Mouse (Mus musculus) embryonic facial prominence, embryonic 12.5 days (tissue): Measurements from ENCODE around the gene Nupr1l. TPM values are rescaled to one million over a fixed set of nuclear protein-coding genes. Genes with fewer than 3 reads are reported as not detected.
"Not testable (repeated sequence)": the region's sequence is repeated elsewhere in the genome, so short reads cannot be mapped to it uniquely, and the experiment has no call there.

Experiments used
- ATAC-seq: fragments of 200-750 bp; cut with Nextera tagmentation; 2 replicates; pipeline ENCODE4 v1.8.0; 2017; ENCODE audit not compliant: insufficient number of reproducible peaks, insufficient read depth, low FRiP score, low TSS enrichment
- H3K27ac ChIP-seq: fragments of 300-500 bp; sonication (generic); 2 replicates; pipeline ENCODE4 v1.5.1; 2016; ENCODE audit warnings: mild to moderate bottlenecking
- H3K27me3 ChIP-seq: fragments of 300-500 bp; sonication (generic); 2 replicates; pipeline ENCODE4 v1.6.1; 2016; ENCODE audit warnings: mild to moderate bottlenecking, moderate library complexity
- H3K36me3 ChIP-seq: fragments of 300-500 bp; sonication (generic); 2 replicates; pipeline ENCODE4 v1.6.1; 2016; ENCODE audit warnings: mild to moderate bottlenecking
- H3K4me1 ChIP-seq: fragments of 300-500 bp; sonication (generic); 2 replicates; pipeline ENCODE4 v1.6.1; 2016
- H3K4me2 ChIP-seq: fragments of 300-500 bp; sonication (generic); replicated peaks from 2 replicates; pipeline ENCODE4 v1.6.1; 2016; ENCODE audit warnings: mild to moderate bottlenecking, moderate library complexity
- H3K4me3 ChIP-seq: fragments of 300-500 bp; sonication (generic); 2 replicates; pipeline ENCODE4 v1.5.1; 2016; ENCODE audit warnings: mild to moderate bottlenecking
- H3K9ac ChIP-seq: fragments of 300-500 bp; sonication (generic); 2 replicates; pipeline ENCODE4 v1.6.1; 2016; ENCODE audit warnings: mild to moderate bottlenecking, moderate library complexity
- H3K9me3 ChIP-seq: fragments of 300-500 bp; sonication (generic); 2 replicates; pipeline ENCODE4 v1.6.1; 2016; ENCODE audit warnings: mild to moderate bottlenecking, moderate library complexity
- WGBS: fragments of 180-500 bp; shearing (Covaris S2); methylation state at CpG from one replicate; pipeline ENCODE4 v1.1.7; 2016; 5-methylcytosine and 5-hydroxymethylcytosine counted together
- polyA plus RNA-seq: library from polyadenylated mRNA; unstranded; fragments of >200 nt; fragmentation: Nextera tagmentation; extraction: Ambion mirVana; gene quantifications from 2 replicates; pipeline ENCODE4 v1.2.1, GENCODE M21; 2016

Gene Nupr1l
- polyA plus RNA-seq, 1 experiment from 2014 or later, result 4.5 TPM

- no peak overlapping the region for H3K27ac ChIP-seq
- peak overlapping the region; percentile 89 for H3K4me2 ChIP-seq
Observed at GRCm38 (mm10) chr5:129886271-129886670, 22.1 kb upstream of the Nupr1l start.

GRCm38 (mm10) chr5:129886911-129887636 lies 21.3 kb upstream of the Nupr1l start, which contains the start of gene Chchd2:
Gene Chchd2 (minus strand): TSS chr5:129887470.
- Histone ChIP-seq H3K27ac (peak within 1 kb of the TSS; percentile 92), H3K9me3 (no peaks in the 10 kb centered on the region), H3K4me1 (peaks cover 11% of the 10 kb centered on the region), H3K9ac (peak within 1 kb of the TSS; percentile 95), H3K4me2 (peak within 1 kb of the TSS; percentile 89), H3K4me3 (peak within 1 kb of the TSS; percentile 90), H3K27me3 (no peaks in the 10 kb centered on the region), H3K36me3 (peaks cover 19% of the 10 kb centered on the region)
- ATAC-seq, result peak; percentile 97
- under 1% methylated on average over 46 of the region's 46 CpGs for WGBS

More at GRCm38 (mm10) chr5:129886271-129886670, 22.1 kb upstream of the Nupr1l start:
- peak overlapping the region; percentile 90 for H3K4me3 ChIP-seq
- peaks cover 27% of the 10 kb centered on the region for H3K36me3 ChIP-seq
- ATAC-seq, result no peak
- peaks cover 11% of the 10 kb centered on the region for H3K4me1 ChIP-seq
- 44% methylated on average over 10 of the region's 10 CpGs for WGBS
- H3K27me3 ChIP-seq, result no peaks in the 10 kb centered on the region
- peak overlapping the region; percentile 95 for H3K9ac ChIP-seq
- H3K9me3 ChIP-seq, result no peaks in the 10 kb centered on the region

- peaks cover 13% of the 10 kb centered on the region for H3K4me1 ChIP-seq
- not testable (repeated sequence) for H3K27ac ChIP-seq, ATAC-seq, H3K4me2 ChIP-seq, H3K4me3 ChIP-seq, H3K9me3 ChIP-seq, H3K36me3 ChIP-seq, H3K9ac ChIP-seq, H3K27me3 ChIP-seq
- 81% methylated on average over 7 of the region's 7 CpGs for WGBS
Observed at GRCm38 (mm10) chr5:129890390-129890789, 17.9 kb upstream of the Nupr1l start.

- Histone ChIP-seq H3K27ac (no peak within 1 kb of the TSS), H3K27me3 (no peaks in the 10 kb centered on the region), H3K9me3 (no peaks in the 10 kb centered on the region), H3K4me2 (peak within 1 kb of the TSS; percentile 77), H3K9ac (peak within 1 kb of the TSS; percentile 66), H3K4me3 (peak within 1 kb of the TSS; percentile 74), H3K36me3 (no peaks in the 10 kb centered on the region), H3K4me1 (peaks cover 10% of the 10 kb centered on the region; the same call in 1 of the 2 replicates)
- ATAC-seq, result peak; percentile 96
- WGBS, result 2% methylated on average over 44 of the region's 44 CpGs
Observed at GRCm38 (mm10) chr5:129895198-129896088, 12.9 kb upstream of the Nupr1l start, which contains the start of gene Zbed5. Gene Zbed5 (plus strand): TSS chr5:129895723.

- ATAC-seq, result no peak
- Histone ChIP-seq H3K36me3 (peaks cover 10% of the 10 kb centered on the region), H3K9ac (no peak within 1 kb of the TSS), H3K4me3 (no peak within 1 kb of the TSS), H3K4me1 (peaks cover 10% of the 10 kb centered on the region; the same call in 1 of the 2 replicates), H3K27me3 (no peaks in the 10 kb centered on the region), H3K9me3 (no peaks in the 10 kb centered on the region), H3K4me2 (no peak within 1 kb of the TSS), H3K27ac (no peak within 1 kb of the TSS)
- 95% methylated on average over 1 of the region's 1 CpGs for WGBS
Observed at GRCm38 (mm10) chr5:129898449-129898848, 9.9 kb upstream of the Nupr1l start, which contains the start of gene Phkg1. Gene Phkg1 (minus strand): TSS chr5:129898549.

- 29% methylated on average over 4 of the region's 4 CpGs for WGBS
- ATAC-seq, result no peak
- H3K4me2 ChIP-seq, result peak overlapping the region; percentile 89
Observed at GRCm38 (mm10) chr5:129907775-129908174, 565 bp upstream of the Nupr1l start.

GRCm38 (mm10) chr5:129909147-129909546 lies 807 bp downstream of the Nupr1l start:
- Histone ChIP-seq H3K9me3 (no peaks in the 10 kb centered on the region), H3K4me3 (peak overlapping the region; percentile 75), H3K4me2 (peak overlapping the region; percentile 89), H3K4me1 (0 out of 2 replicates have a peak, but pooled peaks cover 7% of the 10 kb centered on the region), H3K27me3 (no peaks in the 10 kb centered on the region), H3K9ac (no peak overlapping the region; the same call in 1 of the 2 replicates), H3K36me3 (no peaks in the 10 kb centered on the region), H3K27ac (no peak overlapping the region)
- WGBS, result 69% methylated on average over 9 of the region's 9 CpGs
- ATAC-seq, result no peak

More at GRCm38 (mm10) chr5:129907775-129908174, 565 bp upstream of the Nupr1l start:
- peak overlapping the region; percentile 80 for H3K27ac ChIP-seq
- 0 out of 2 replicates have a peak, but pooled peaks cover 7% of the 10 kb centered on the region for H3K4me1 ChIP-seq
- no peaks in the 10 kb centered on the region for H3K27me3 ChIP-seq
- H3K36me3 ChIP-seq, result peaks cover 4% of the 10 kb centered on the region; the same call in 1 of the 2 replicates
- H3K9ac ChIP-seq, result 0 out of 2 replicates have a peak overlapping the region, but pooled peaks have one; percentile 81
- H3K9me3 ChIP-seq, result no peaks in the 10 kb centered on the region
- H3K4me3 ChIP-seq, result peak overlapping the region; percentile 75

- Histone ChIP-seq H3K4me3 (no peak overlapping the region), H3K36me3 (no peaks in the 10 kb centered on the region), H3K4me1 (0 out of 2 replicates have a peak, but pooled peaks cover 7% of the 10 kb centered on the region), H3K27me3 (no peaks in the 10 kb centered on the region), H3K27ac (no peak overlapping the region), H3K9me3 (no peaks in the 10 kb centered on the region), H3K4me2 (no peak overlapping the region), H3K9ac (no peak overlapping the region)
- no peak for ATAC-seq
- WGBS, result 79% methylated on average over 7 of the region's 7 CpGs
Observed at GRCm38 (mm10) chr5:129909591-129909990, 1.3 kb downstream of the Nupr1l start.

- Histone ChIP-seq H3K9ac (no peak overlapping the region), H3K4me1 (0 out of 2 replicates have a peak, but pooled peaks cover 2% of the 10 kb centered on the region), H3K4me2 (no peak overlapping the region), H3K27ac (no peak overlapping the region), H3K4me3 (no peak overlapping the region), H3K9me3 (no peaks in the 10 kb centered on the region), H3K27me3 (no peaks in the 10 kb centered on the region), H3K36me3 (no peaks in the 10 kb centered on the region)
- WGBS, result 32% methylated on average over 2 of the region's 2 CpGs
- ATAC-seq, result no peak
Observed at GRCm38 (mm10) chr5:129914024-129914423, 5.7 kb downstream of the Nupr1l start.

- H3K4me2 ChIP-seq, H3K9ac ChIP-seq, H3K27ac ChIP-seq, H3K27me3 ChIP-seq, ATAC-seq, H3K36me3 ChIP-seq, H3K9me3 ChIP-seq, H3K4me3 ChIP-seq, H3K4me1 ChIP-seq: not testable (repeated sequence)
- 84% methylated on average over 11 of the region's 11 CpGs for WGBS
Observed at GRCm38 (mm10) chr5:129915491-129915890, 7.2 kb downstream of the Nupr1l start.

- no peak overlapping the region for H3K4me2 ChIP-seq
- no peak overlapping the region for H3K27ac ChIP-seq
- H3K4me1 ChIP-seq, result no peaks in the 10 kb centered on the region
- no peak overlapping the region for H3K9ac ChIP-seq
- no peak overlapping the region for H3K4me3 ChIP-seq
- 90% methylated on average over 24 of the region's 24 CpGs for WGBS
- no peaks in the 10 kb centered on the region for H3K36me3 ChIP-seq
- no peaks in the 10 kb centered on the region for H3K27me3 ChIP-seq
- no peaks in the 10 kb centered on the region for H3K9me3 ChIP-seq
- no peak for ATAC-seq
Observed at GRCm38 (mm10) chr5:129918065-129918651, 9.8 kb downstream of the Nupr1l start.
